Mouse (Mus musculus) left cerebral cortex, postnatal 14 days (tissue): ENCODE results near the gene Dcdc2b. TPM values are rescaled to one million over a fixed set of nuclear protein-coding genes. Genes with fewer than 3 reads are reported as not detected.

ENCODE experiments used
- DNase-seq, 2 experiments: peaks; one replicate each; pipeline ENCODE4 v3.0.0; 2021 to 2022; ENCODE audit warnings: low spot score in 2 of 2, mixed read lengths in 1 of 2
- intact Hi-C: fragments of 180-260 bp; cut with DNase I; formaldehyde crosslinking; loops from one replicate; pipeline ENCODE4 v1.15.1; 2025
- total RNA-seq, 2 experiments: library from RNA; stranded (reverse); gene quantifications; 2 replicates each; pipeline ENCODE4 v1.2.3; 2021

Dcdc2b gene
- total RNA-seq, 2 experiments from 2014 or later: 2.7 to 3.9 TPM

DNA sequence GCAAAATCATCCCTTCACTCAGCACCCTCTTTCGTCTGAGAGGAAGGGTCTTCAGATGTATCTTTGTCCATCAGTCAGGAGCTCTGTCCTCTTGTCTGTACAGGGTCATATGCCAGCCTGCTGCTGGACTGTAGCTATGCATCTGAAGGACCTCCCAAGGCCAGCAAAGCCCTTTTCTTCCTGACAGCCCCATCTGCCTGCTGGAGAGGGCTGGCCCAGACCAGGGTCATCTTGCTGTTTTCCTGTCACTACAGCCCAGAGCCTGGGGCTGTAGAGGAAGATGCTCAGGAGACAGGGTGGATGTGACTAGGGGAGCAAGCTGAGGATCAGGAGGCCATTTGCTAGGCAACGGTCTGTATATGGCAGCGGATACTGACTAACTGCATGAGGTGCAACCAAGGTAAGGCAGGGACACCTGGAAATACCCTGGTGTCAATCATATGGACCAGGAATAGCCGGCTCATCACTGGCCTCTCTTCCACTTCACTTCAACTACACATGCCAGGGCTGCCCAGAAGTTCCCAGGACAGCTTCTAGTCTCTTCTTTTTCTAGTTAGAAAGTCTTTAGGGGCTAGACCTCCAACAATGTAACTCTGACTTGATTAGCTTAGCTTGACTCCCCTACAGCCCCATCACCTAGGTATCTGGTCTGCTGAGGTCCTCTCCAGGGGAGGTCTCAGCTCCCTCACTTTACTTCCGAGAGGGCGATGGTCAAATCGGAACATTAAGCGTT is 8.9 kb upstream of the Dcdc2b start:
- no peak for DNase-seq
- intact Hi-C loops: no loop called here

DNA sequence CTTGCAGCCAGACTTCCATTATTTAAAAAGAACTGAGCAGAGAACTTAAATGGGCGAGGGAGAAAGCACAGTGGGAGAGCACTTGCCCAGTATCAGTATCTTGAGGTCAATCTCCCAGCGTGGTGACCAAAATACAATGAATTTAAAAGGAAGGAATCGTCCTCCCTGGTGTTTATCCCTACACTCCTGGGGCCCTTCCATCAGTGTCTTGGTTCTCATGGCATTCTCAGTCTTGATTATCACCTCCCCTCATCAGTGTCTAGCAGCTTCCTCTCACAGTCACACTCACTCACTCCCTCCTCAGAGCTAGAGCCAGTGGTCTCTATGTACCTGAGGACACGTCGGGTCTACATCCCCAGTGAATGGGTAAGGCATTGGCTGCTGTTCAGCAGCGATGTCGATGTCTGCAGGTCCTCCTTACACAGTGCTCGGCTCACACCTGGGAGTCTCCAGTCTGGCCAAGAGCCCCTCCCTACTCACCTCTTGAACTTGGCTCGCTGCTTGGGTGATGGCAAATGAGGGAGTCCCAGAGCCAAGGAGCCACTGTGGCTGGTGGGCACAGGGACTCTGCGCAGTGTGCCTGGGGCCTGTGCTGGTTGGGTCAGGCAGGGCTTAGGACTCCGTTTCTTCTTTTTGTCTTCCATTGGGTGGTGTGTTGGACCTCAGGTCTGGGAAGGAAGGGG is 8.2 kb upstream of the Dcdc2b start:
- no peak for DNase-seq
- intact Hi-C loops: no loop called here

DNA sequence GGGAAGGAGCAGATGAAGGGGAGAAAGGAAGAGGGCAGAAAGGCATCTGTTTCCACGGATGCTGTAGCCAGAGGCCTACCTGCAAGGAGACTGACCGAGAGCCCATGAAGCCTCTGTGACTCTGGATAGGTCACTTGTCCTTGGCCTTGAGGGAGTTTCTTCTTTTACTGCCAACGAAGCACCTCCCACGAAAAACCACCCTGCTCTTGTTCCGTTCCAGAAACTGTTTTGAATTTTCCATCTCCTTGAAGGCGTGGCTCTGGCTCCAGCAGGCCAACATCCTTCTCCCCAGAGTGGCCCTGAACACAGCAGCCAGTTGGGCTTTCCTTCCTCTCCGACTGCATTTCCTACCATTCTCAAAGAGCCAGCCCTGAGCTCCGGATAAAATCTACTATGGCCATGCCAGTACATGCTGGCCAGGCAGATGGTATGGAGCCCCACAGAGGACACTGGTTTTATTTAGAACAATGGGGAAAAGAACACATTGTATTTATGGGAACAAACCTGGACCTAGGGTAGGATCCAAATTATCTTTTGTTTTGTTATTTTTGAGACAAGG is 7.3 kb upstream of the Dcdc2b start:
- intact Hi-C loops: no loop called here
- no peak for DNase-seq

DNA sequence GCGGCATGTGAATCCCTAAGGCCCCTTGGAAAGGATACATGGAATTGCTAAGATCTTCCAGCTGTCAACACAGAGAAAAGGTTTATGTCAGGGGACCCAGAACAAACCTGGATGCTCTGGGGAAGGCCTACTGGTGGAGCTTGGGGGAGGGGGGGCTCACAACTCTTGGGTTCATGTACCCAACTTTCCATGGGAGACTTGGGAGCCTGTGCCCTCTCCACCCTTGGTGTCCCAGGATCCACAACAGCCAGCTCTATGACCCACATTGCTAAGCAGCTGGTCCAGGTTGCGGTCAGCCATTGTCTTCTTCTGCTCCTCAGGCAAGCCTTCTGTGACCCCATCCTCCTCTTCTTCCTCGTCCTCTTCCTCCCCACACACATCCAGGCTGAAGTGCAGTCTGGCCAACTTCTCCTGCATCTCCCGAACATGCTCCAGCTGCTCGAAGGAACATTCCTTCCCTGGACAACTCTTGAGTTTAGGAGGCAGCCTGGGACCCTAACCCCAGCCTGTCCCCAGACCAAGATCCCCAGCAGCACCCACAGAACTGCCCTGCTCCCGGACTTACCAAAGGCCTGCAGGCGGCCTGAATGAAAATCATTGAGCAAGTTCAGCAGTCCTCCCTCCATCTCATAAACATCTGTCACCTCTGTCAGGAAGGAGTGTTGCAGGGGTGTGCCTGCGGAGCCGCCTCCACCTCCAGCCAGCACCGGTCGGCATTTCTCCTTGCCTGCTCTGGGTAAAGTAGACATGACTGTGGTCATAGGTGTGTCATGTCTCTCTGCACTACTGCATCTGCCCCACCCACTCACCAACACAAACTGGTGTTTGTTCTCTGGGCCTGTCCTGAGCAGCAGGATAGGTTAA is 6.6 kb upstream of the Dcdc2b start:
- DNase-seq: no peak
- intact Hi-C loops: no loop called here

DNA sequence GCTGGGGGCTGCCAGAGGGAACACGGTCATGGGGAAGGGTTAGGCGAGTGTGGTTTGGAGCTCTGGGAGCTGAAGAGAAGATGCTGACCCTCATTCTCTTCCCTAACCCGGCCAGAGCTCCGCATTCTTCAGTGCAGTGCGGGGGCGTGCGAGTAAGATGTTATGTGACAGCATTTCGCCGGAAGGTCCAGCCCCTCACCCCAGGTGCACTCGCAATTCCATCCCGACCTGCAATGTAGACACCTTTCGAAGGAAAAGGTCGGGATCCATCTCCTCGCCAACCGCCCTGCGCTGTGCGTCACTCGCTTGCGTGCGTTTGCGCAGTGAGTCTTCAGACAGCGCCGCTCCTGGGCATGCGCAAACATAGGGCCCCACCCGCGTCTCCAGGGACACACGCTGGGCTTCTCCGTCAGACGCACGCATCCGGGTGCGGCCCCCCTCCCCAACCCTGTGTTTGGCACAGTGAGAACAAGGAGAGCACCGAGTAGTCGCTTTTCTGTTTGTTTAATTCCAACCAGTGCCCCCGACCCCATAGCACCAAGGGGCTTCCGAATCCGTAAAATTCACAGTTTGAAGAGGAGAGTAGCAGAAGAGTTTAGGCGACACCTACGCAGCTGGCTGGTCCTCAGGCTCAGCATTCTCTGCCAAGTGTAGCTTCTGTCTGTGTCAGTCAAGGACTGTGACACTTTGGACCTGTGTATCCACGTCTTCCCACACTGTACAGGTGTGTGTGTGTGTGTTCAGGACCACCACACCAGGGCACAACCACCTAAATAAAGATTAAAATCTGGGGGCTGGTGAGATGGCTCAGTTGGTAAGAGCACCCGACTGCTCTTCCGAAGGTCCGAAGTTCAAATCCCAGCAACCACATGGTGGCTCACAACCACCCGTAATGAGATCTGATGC is 5.0 kb upstream of the Dcdc2b start, which contains the start of gene Iqcc:
Iqcc (minus strand) TSS at position 314 of the 906 bp plus-strand sequence.
- peak; percentile 95 to 98 for DNase-seq
- intact Hi-C loops: no loop called here

DNA sequence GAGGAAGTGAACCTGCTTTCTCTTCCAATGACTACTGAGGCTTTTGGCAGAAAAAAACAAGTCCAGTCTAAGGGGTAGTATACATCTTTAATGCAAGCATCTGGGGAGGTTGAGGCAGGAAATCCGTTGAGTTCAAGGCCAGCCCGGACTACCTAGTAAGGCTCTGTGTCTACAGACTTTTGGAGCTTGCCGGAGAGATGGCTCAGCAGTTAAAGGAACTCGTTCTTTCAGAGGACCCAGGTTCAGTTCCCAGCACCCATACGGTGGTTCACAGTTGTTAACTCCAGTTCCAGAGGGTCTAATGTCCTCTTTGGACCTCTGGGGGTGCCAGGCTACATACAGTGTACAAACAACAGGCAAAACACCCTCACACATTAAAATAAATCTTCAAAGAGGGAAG is 4.0 kb upstream of the Dcdc2b start:
- DNase-seq: no peak
- intact Hi-C loops: no loop called here

DNA sequence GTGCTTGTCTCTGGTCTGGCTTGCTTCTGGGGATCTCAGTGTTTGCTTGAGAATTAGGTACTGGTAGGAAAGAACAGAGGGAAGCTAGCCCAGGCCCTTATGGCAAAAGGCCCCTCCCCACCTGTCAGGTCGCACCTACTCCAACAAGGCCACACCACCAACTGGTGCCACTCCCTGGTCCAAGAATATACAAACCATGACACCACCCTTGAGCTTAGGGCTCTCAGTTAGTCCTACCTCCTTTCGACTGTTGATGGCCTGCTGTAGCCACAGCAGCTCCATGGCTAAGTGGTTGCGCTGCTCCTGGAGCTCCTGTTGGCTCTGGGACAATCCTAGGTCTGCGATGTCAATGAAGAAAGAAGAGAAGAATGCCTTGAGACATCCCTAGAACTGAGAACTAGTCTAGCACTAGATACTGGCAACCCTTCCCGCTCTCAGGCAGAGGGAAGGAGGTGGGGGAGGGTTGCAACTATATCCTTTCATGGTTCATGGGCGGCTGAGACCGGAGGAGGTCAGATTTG is 3.1 kb upstream of the Dcdc2b start:
- DNase-seq: no peak
- intact Hi-C loops: no loop called here

DNA sequence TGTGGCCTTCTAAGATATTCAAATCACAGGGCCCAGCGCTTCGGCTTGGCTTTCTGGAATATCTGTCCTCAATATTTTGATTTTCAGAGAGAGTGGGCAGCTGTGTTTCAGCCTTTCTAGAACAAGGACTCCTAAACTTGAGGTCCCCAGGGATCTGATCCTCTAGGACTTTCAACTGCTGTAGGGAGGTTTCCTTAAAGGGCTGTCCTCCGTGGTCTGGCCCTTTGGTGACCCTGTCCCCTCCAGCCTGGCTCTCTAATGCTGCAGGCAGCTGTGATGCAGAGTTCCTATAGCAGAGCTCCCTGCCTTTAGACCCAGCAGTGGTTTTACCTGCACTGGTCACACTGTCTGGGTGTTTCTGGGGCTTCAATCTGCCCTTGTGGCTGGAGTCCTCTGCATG is 2.6 kb upstream of the Dcdc2b start:
- DNase-seq: no peak
- intact Hi-C loops: no loop called here

DNA sequence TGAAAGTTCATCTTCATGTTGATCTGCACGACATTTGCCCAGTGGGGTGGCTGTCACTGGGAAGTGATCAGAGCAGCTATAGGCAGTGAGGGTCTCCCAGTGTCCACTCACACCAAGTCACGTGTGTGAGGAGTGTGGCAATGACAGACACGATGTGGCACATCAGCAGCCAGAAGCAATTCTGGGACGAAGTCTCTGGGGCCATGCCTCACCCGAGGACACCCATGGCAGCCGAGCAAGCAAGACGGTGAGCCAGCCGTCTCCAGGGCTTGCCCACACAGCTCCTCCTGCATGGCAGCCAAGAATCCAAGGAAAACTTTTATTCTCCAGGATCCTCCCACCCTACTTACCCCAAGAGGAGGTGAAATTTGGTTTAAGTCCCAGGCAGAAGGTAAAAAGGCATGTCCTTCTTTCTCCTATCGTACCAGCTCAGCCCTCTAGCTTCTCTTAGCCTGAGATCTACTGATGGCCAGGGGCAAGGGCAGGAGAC is 1.8 kb upstream of the Dcdc2b start:
- DNase-seq: no peak
- intact Hi-C loops: no loop called here

DNA sequence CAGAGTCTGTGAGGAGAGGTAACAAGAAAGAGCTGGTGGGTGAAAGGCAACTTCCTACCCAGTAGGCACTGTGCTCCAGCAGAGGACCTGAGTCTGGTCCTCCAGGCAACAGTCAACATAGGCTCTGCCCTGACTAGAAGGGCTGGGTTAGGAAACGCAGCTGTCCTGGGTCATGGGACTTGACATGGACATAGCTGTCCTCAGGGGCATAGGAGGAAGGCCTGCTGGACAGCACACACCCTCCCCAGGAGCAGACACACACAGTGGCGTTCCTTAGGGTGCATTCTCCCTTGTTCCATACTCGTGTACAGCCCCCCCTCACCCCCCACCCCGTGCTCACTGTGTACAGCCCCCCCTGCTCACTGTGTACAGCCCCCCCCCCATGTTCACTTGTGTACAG is 3.6 kb downstream of the Dcdc2b start:
- DNase-seq: no peak
- intact Hi-C loops: no loop called here

DNA sequence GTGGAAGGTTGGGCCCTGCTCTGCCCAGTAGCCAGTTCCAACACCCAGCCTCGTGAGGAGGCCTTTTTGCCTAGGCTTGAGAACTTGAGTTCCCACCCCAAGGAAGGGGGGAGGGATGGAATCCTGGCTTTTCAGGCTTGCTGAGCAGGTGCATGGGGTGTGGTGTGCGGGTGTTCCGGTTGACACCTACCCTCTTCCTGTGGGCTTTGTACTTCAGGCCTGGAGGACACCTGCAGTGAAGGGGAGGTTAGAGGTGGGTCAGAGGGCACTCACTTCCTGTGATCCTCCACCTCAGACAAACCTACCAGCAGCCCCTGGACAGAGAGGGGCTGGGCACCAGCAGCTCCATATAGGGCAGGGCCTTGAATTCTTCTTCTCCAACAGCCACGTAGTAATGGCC is 4.0 kb downstream of the Dcdc2b start:
- DNase-seq: no peak
- intact Hi-C loops: no loop called here

DNA sequence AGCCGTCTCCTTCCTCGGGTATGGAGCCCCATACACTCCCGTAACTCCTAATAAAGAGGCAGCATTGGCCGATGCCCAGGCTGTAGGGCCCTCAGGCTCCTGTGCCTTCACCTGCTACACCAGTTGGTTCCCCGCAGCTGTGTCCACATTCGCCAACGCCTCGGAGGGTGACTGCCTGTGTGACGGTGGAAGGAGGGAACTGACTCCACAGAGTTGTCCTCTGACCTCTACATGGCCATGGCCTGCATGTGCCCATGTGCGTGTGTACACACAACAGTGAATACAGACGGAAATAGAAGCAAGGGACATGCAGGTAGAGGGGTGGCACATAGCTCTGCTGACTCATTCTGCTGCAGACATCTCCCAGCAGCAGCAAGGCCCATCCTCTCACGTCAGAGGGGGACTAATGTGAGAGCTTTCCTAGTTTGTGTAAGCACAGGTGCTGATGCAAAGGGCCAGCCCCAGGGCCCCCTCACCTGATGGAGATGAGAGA is 4.9 kb downstream of the Dcdc2b start:
- intact Hi-C loops: loop anchor here (5.0 kb wide), 1 partner anchor 117 kb away; the partner anchor contains the start of genes Fam229a and Tssk3
- DNase-seq: no peak

DNA sequence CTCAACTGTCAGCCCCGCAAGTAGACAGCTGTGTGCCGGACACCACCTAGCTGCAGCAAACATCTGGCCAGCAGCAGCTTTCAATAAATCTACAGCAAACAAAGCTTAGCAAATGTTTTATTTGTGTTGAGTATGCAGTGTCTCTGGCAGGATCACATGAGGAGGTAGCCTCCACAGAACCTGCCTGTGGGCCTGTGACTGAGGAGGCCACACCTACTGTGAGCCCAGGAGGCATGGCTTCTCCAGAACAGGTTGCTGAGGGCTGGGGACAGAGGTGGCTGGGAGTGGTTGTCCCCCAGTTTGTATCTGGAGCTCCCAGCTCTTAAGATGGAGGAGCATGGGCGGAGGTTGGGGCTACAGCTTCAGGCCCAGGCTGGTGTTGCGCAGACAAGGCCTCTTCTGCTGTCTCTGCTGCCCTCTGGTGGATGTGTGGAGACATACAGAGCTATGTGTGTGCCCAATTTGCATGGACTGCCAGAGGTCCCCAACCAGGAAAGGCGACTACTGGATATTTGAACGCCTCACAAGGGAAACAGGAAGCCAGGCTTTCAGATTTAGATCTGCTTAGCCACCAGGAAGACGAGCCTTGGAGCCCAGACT is 5.5 kb downstream of the Dcdc2b start:
- intact Hi-C loops: loop anchor here (5.0 kb wide), 1 partner anchor 116 kb away; the partner anchor contains the start of genes Fam229a and Tssk3
- DNase-seq: peak; percentile 85 to 91

DNA sequence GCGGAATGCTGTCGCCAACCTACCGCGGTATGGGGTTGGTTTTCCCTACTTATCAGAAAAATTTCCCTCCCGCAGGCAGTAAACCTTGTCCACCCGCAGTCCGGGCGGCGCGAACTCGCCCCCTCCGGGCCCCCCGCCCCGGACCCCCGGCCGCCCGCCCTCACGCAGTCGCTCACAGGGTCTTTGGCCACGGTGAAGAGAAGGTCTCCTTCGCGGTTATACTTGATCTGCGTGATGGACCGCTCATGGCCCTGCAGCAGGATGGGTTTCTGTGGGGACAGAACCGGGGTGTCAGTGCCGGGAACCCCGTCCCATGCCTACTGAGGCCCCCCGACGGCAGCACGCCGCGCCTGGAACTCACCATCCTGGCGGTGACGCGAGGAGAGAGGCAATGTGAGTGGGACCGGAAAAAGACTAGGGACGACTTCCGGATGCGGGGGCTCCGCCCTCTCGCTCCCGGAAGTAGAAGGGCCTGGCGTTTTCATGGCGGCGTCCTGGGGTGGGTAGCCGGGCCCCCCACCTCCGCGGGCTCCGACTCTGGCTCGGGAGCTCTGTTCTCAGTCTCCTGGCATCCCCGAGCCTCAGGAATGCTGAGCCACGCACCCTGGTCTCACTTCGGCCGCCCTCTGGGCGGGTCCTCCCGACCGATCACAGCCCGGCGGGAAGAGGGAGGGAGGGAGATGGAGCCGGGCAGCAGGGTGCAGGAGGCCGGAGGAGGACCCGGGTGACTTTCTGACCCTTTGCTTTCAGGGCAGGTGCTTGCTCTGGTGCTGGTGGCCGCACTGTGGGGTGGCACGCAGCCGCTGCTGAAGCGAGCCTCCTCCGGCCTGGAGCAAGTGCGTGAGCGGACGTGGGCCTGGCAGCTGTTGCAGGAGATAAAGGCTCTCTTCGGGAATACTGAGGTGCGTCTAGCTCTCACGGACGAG is 13.6 kb downstream of the Dcdc2b start, which contains the start of the genes Eif3i and Tmem234:
Eif3i (minus strand) TSS at position 416 of the 926 bp plus-strand sequence.
Tmem234 (plus strand) TSS at position 436 of the 926 bp plus-strand sequence.
- intact Hi-C loops: no loop called here
- DNase-seq: peak; percentile 85 to 86

DNA sequence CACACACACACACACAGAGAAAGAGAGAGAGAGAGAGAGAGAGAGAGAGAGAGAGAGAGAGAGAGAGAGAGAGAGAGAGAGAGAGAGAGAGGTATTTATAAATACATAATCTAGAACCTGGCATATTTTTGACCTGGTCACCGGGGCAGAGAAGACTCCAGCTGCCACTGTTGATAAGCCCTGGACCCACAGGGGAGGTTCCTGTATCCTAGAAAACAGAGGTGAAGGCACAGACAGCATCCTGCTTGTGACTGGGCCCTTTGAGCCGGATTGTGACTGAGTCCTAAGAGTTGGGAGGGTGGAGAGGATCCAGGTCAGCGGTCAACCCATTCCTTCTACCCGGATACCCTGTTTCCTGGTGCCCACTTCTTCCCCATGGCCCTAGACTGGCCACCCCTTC is 25.2 kb downstream of the Dcdc2b start:
- no peak for DNase-seq
- intact Hi-C loops: no loop called here

DNA sequence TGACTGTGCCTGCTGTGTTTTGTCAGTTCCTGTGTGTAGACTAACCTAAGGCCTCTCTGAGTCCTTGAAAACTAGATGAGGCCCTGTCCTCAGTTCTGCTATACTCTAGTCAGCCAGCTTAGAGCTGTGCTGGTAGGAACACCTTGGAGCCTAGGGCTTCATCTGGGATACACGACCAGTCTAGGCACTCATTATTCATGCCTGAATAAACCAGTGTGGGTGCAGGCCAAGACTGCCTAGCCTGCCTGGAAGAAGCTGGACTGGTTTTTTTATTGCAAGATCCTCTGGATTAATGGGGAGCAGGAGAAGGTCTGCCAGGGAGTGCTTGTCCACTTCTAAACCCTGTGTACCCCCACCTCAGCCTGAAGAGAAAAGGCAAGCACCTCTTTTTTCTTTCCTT is 27.1 kb downstream of the Dcdc2b start:
- intact Hi-C loops: no loop called here

DNA sequence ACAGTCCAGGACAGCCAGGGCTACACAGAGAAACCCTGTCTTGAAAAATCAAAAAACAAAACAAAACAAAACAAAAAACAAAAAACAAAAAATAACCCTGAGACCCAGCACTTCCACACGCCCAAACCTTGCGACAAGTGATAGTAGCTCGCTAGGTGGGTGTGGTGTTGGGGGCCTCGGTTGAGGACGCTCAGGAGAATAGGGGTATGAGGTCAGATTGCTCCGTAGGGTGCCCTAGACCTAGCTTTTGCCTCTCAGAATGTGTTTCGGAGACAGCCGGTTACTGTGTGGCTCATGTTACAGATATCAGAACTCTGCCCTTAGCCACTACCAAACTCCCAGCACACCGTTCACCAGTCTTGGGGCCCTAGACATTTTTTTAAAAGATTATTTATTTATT is 28.3 kb downstream of the Dcdc2b start:
- no peak for DNase-seq
- intact Hi-C loops: no loop called here

More for the DNA sequence above, 27.1 kb downstream of the Dcdc2b start:
- no peak for DNase-seq
